Comparison of ENCODE assay signal across 22 mouse cellular contexts in the genomic region with DNA sequence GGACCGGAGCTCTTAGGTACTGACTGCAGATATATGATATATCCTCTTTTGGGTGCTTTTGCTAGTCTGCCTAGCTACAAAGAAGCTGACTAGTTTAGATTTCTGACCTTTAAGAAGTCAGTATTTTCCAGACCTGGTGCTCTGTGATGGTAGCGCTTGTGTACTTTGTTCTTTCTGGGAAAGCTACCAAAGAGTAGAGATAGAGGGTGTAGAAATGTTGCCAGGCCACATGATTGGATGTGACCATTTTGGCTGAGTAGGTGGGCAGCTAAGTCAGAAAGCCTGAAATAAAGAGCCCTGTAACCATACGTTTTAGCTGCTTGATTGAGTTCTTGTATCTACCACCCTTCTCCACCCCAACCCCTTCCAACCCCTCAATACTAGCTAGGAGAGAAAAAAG.
DNase-seq lines count a peak whose midpoint lies in the region; ATAC-seq and TF ChIP-seq lines count a peak whose summit lies in the region.
"Had no signal": no experiment of that assay in that cellular context is flagged by ENCODE, and none has a peak within 500 bp of the region (broad histone marks: within the 10 kb centered on the region; RNA-seq: fewer than 3 reads in every experiment).

No protein-coding gene starts in this region.

- no peak for ATAC-seq in liver, postnatal 0 days
- ATAC-seq: activated CD4-positive, CD25-positive, alpha-beta regulatory T cell, adult 4 months; CD4-positive, CD25-positive, alpha-beta regulatory T cell, adult 4 months; Patski had no signal

- no peak overlapping the region for H3K4me3 ChIP-seq in heart, embryonic 10.5 days
- H3K4me3 ChIP-seq in kidney, adult 2 months (ENCODE audit: insufficient read depth, low read depth, low read length) = no peak overlapping the region
- H3K4me3 ChIP-seq in liver, adult 2 months (ENCODE audit: insufficient read depth, low read depth, low read length) = no peak overlapping the region
- H3K4me3 ChIP-seq in liver, postnatal 0 days (ENCODE audit: low read depth, low read length) = no peak overlapping the region

- no peak overlapping the region for H3K27ac ChIP-seq in heart, embryonic 10.5 days
- no peak overlapping the region for H3K27ac ChIP-seq in kidney, adult 2 months (ENCODE audit: insufficient read depth, low read depth, low read length)
- no peak overlapping the region for H3K27ac ChIP-seq in liver, adult 2 months (replicated peaks; ENCODE audit: insufficient read depth, low read depth, low read length)
- H3K27ac ChIP-seq in liver, postnatal 0 days (ENCODE audit: low read depth) = no peak overlapping the region

- no peaks in the 10 kb centered on the region for H3K36me3 ChIP-seq in heart, embryonic 10.5 days
- no peaks in the 10 kb centered on the region for H3K36me3 ChIP-seq in kidney, adult 2 months (ENCODE audit: control insufficient read depth, insufficient read depth, low read length)
- no peaks in the 10 kb centered on the region for H3K36me3 ChIP-seq in liver, adult 2 months (ENCODE audit: control insufficient read depth, insufficient read depth, low read length)
- no peaks in the 10 kb centered on the region for H3K36me3 ChIP-seq in liver, postnatal 0 days (replicated peaks; ENCODE audit: insufficient read depth, low read length)
- H3K36me3 ChIP-seq: G1E had no signal

- TF ChIP-seq POLR2A in kidney, adult 2 months (IDR thresholded peaks at IDR 0.05; ENCODE audit: low read depth, low read length) = no peak
- TF ChIP-seq POLR2A in liver, adult 2 months (IDR thresholded peaks at IDR 0.05; ENCODE audit: extremely low read depth, insufficient read depth, low read length) = no peak

- WGBS in heart, embryonic 10.5 days = 87% methylated on average over 3 of the region's 3 CpGs
- 86% methylated on average over 3 of the region's 3 CpGs for WGBS in kidney, adult 2 months
- 56% methylated on average over 3 of the region's 3 CpGs for WGBS in liver, adult 2 months
- 83% methylated on average over 3 of the region's 3 CpGs for WGBS in liver, postnatal 0 days (ENCODE audit: insufficient replicate concordance)

- peak; percentile 74 for DNase-seq in heart, adult 11 months
- DNase-seq in heart, embryonic 10.5 days (ENCODE audit: low spot score) = no peak
- DNase-seq in kidney, adult 2 months = peak; percentile 46
- DNase-seq in kidney, adult 18-20 months = no peak
- peak; percentile 20 for DNase-seq in kidney, adult 9 months
- no peak for DNase-seq in kidney, adult 11 months
- DNase-seq in liver, adult 2 months (ENCODE audit: extremely low read depth, low read depth, low spot score) = peak; percentile 74
- no peak for DNase-seq in liver, postnatal 0 days
- DNase-seq: adrenal gland, adult 2 months; adrenal gland, adult 8-10 months; adrenal gland, postnatal 10 days; adrenal gland, postnatal 14 days; adrenal gland, postnatal 25 days; adrenal gland, postnatal 36 days; B cell, adult 2 months; cerebellum, adult 11 months; cerebellum, adult 11-12 months had no signal

- H3K4me2 ChIP-seq in liver, postnatal 0 days (ENCODE audit: low read depth, low read length) = no peak overlapping the region

- H3K9ac ChIP-seq in liver, adult 2 months (ENCODE audit: low read depth, low read length) = no peak overlapping the region
- no peak overlapping the region for H3K9ac ChIP-seq in liver, postnatal 0 days (replicated peaks)

- H3K27me3 ChIP-seq in heart, embryonic 10.5 days (ENCODE audit: insufficient read depth, poor library complexity, severe bottlenecking) = no peaks in the 10 kb centered on the region
- no peaks in the 10 kb centered on the region for H3K27me3 ChIP-seq in kidney, adult 2 months (replicated peaks; ENCODE audit: control insufficient read depth, insufficient read depth, low read length)
- H3K27me3 ChIP-seq in liver, adult 2 months (ENCODE audit: control insufficient read depth, insufficient read depth, low read length) = no peaks in the 10 kb centered on the region
- no peaks in the 10 kb centered on the region for H3K27me3 ChIP-seq in liver, postnatal 0 days (ENCODE audit: insufficient read depth, low read length)
- H3K27me3 ChIP-seq: CH12.LX had no signal

- H3K9me3 ChIP-seq in heart, embryonic 10.5 days = no peaks in the 10 kb centered on the region; the same call in 1 of the 2 replicates
- no peaks in the 10 kb centered on the region for H3K9me3 ChIP-seq in liver, postnatal 0 days (ENCODE audit: low read length)

- TF ChIP-seq CTCF in kidney, adult 2 months (conservative IDR thresholded peaks at IDR 0.05; ENCODE audit: insufficient read depth, insufficient read length, low read depth, low read length) = no peak
- TF ChIP-seq CTCF in liver, adult 2 months (IDR thresholded peaks at IDR 0.05; ENCODE audit: low read depth, low read length) = no peak
- TF ChIP-seq CTCF in liver, postnatal 0 days (IDR thresholded peaks at IDR 0.05; ENCODE audit: low read depth) = no peak

- 0 out of 2 replicates have a peak, but pooled peaks cover 5% of the 10 kb centered on the region for H3K4me1 ChIP-seq in heart, embryonic 10.5 days
- H3K4me1 ChIP-seq in kidney, adult 2 months (ENCODE audit: control insufficient read depth, insufficient read depth, low read length) = no peaks in the 10 kb centered on the region
- peaks cover 4% of the 10 kb centered on the region for H3K4me1 ChIP-seq in liver, adult 2 months (ENCODE audit: control insufficient read depth, insufficient read depth, low read length)
- H3K4me1 ChIP-seq in liver, postnatal 0 days (ENCODE audit: insufficient read depth) = no peaks in the 10 kb centered on the region

- no peaks in the 10 kb centered on the region for H3K79me2 ChIP-seq in liver, adult 2 months (ENCODE audit: control insufficient read depth, insufficient read depth, low read length)

- TF ChIP-seq EP300 in liver, postnatal 0 days (IDR thresholded peaks at IDR 0.05; ENCODE audit: low read depth) = no peak

Comparison
In these comparisons a context has a peak if more than half of its experiments do, and no peak if none do; other contexts are left out.
1. DNase-seq: peak in heart, adult 11 months (single experiment), kidney, adult 2 months (single experiment), kidney, adult 9 months (single experiment) and liver, adult 2 months (single experiment); none in heart, embryonic 10.5 days (single experiment), kidney, adult 18-20 months (single experiment), kidney, adult 11 months (single experiment) and liver, postnatal 0 days (single experiment).